Mouse (Mus musculus): Measurements from ENCODE around the gene Nlrx1.

Gene Nlrx1

GRCm38 (mm10) chr9:44236601-44237000, 31.8 kb downstream of the Nlrx1 start:
- in situ Hi-C loops (cut with MboI, MseI): loop anchor here (5.0 kb wide), 1 partner anchor 286 kb away; no protein-coding TSS in a partner anchor

GRCm38 (mm10) chr9:44234479-44235427, 33.6 kb downstream of the Nlrx1 start:
- in situ Hi-C loops (cut with MboI, MseI): loop anchor here (5.0 kb wide), 1 partner anchor 288 kb away; no protein-coding TSS in a partner anchor

GRCm38 (mm10) chr9:44233802-44234478, 34.5 kb downstream of the Nlrx1 start, which contains the start of gene Cbl:
Gene Cbl (minus strand): TSS chr9:44234049.
- in situ Hi-C loops (cut with MboI, MseI): no loop called here

GRCm38 (mm10) chr9:44233021-44233801, 35.2 kb downstream of the Nlrx1 start:
- in situ Hi-C loops (cut with MboI, MseI): no loop called here

- in situ Hi-C loops (cut with MboI, MseI): no loop called here
These were observed 36.8 kb downstream of the Nlrx1 start for GRCm38 (mm10) chr9:44231609-44232008.

GRCm38 (mm10) chr9:44225993-44226392, 42.4 kb downstream of the Nlrx1 start:
- in situ Hi-C loops (cut with MboI, MseI): no loop called here

- in situ Hi-C loops (cut with MboI, MseI): no loop called here
These were observed 54.9 kb downstream of the Nlrx1 start for GRCm38 (mm10) chr9:44213538-44213937.

- in situ Hi-C loops (cut with MboI, MseI): no loop called here
These were observed 56.0 kb downstream of the Nlrx1 start for GRCm38 (mm10) chr9:44212406-44212805.

- in situ Hi-C loops (cut with MboI, MseI): no loop called here
These were observed 59.0 kb downstream of the Nlrx1 start for GRCm38 (mm10) chr9:44209416-44209815.

- in situ Hi-C loops (cut with MboI, MseI): no loop called here
These were observed 60.6 kb downstream of the Nlrx1 start for GRCm38 (mm10) chr9:44207840-44208239.
